Mouse (Mus musculus): ENCODE measurements around the gene Actb. TPM values are rescaled to one million over a fixed set of nuclear protein-coding genes. Genes with fewer than 3 reads are reported as not detected.

The Actb gene
- 12,646 and 13,929 TPM in 2 replicates for polyA plus RNA-seq (2015; fragmentation: Nextera tagmentation; extraction: Ambion mirVana)

GRCm38 (mm10) chr5:142906532-142907047 is at the start of gene Actb:
Gene Actb, minus strand, starts transcription at chr5:142906754.
- under 1% methylated on average over 41 of the region's 41 CpGs for WGBS
- Histone ChIP-seq H3K9ac (replicated peaks; ENCODE audit: low read length) (peak within 1 kb of the TSS; percentile 100), H3K9me3 (ENCODE audit: low read length) (no peaks in the 10 kb centered on the region), H3K27me3 (ENCODE audit: insufficient read depth, low read length) (no peaks in the 10 kb centered on the region), H3K4me3 (ENCODE audit: low read length) (peak within 1 kb of the TSS; percentile 100), H3K4me2 (replicated peaks; ENCODE audit: low read depth, low read length) (peak within 1 kb of the TSS; percentile 90), H3K4me1 (ENCODE audit: insufficient read depth, low read length) (peaks cover 55% of the 10 kb centered on the region), H3K27ac (ENCODE audit: low read length) (peak within 1 kb of the TSS; percentile 100), H3K36me3 (ENCODE audit: insufficient read depth, low read length) (peaks cover 38% of the 10 kb centered on the region)
- ATAC-seq (ENCODE audit: low FRiP score, low TSS enrichment) = peak; percentile 74

GRCm38 (mm10) chr5:142953641-142954040 is 47.1 kb upstream of the Actb start:
- 73% methylated on average over 3 of the region's 3 CpGs for WGBS
- H3K27me3 ChIP-seq (ENCODE audit: insufficient read depth, low read length) = no peaks in the 10 kb centered on the region
- no peak overlapping the region for H3K27ac ChIP-seq (ENCODE audit: low read length)
- H3K4me3 ChIP-seq (ENCODE audit: low read length) = no peak overlapping the region
- no peaks in the 10 kb centered on the region for H3K4me1 ChIP-seq (ENCODE audit: insufficient read depth, low read length)
- ATAC-seq (ENCODE audit: low FRiP score, low TSS enrichment) = no peak
- no peak overlapping the region for H3K9ac ChIP-seq (replicated peaks; ENCODE audit: low read length)
- no peaks in the 10 kb centered on the region for H3K9me3 ChIP-seq (ENCODE audit: low read length)
- H3K36me3 ChIP-seq (ENCODE audit: insufficient read depth, low read length) = no peaks in the 10 kb centered on the region
- no peak overlapping the region for H3K4me2 ChIP-seq (replicated peaks; ENCODE audit: low read depth, low read length)

GRCm38 (mm10) chr5:142950405-142950804 is 43.9 kb upstream of the Actb start:
- H3K27me3 ChIP-seq (ENCODE audit: insufficient read depth, low read length) = no peaks in the 10 kb centered on the region
- no peaks in the 10 kb centered on the region for H3K36me3 ChIP-seq (ENCODE audit: insufficient read depth, low read length)
- H3K9me3 ChIP-seq (ENCODE audit: low read length) = no peaks in the 10 kb centered on the region
- 84% methylated on average over 6 of the region's 6 CpGs for WGBS
- no peak for ATAC-seq (ENCODE audit: low FRiP score, low TSS enrichment)
- peaks cover 2% of the 10 kb centered on the region; the same call in 1 of the 2 replicates for H3K4me1 ChIP-seq (ENCODE audit: insufficient read depth, low read length)
- H3K4me2 ChIP-seq (replicated peaks; ENCODE audit: low read depth, low read length) = no peak overlapping the region
- no peak overlapping the region for H3K4me3 ChIP-seq (ENCODE audit: low read length)
- H3K27ac ChIP-seq (ENCODE audit: low read length) = no peak overlapping the region
- H3K9ac ChIP-seq (replicated peaks; ENCODE audit: low read length) = no peak overlapping the region

- H3K4me1 ChIP-seq (ENCODE audit: insufficient read depth, low read length) = peaks cover 6% of the 10 kb centered on the region; the same call in 1 of the 2 replicates
- no peak overlapping the region for H3K9ac ChIP-seq (replicated peaks; ENCODE audit: low read length)
- ATAC-seq (ENCODE audit: low FRiP score, low TSS enrichment) = no peak
- H3K36me3 ChIP-seq (ENCODE audit: insufficient read depth, low read length) = no peaks in the 10 kb centered on the region
- H3K4me3 ChIP-seq (ENCODE audit: low read length) = no peak overlapping the region
- H3K4me2 ChIP-seq (replicated peaks; ENCODE audit: low read depth, low read length) = no peak overlapping the region
- WGBS = 10% methylated on average over 6 of the region's 6 CpGs
- no peaks in the 10 kb centered on the region for H3K27me3 ChIP-seq (ENCODE audit: insufficient read depth, low read length)
- H3K9me3 ChIP-seq (ENCODE audit: low read length) = no peaks in the 10 kb centered on the region
- no peak overlapping the region for H3K27ac ChIP-seq (ENCODE audit: low read length)
Observed at GRCm38 (mm10) chr5:142949580-142949979, 43.0 kb upstream of the Actb start.

GRCm38 (mm10) chr5:142947460-142947859 is 40.9 kb upstream of the Actb start:
- ATAC-seq (ENCODE audit: low FRiP score, low TSS enrichment) = no peak
- 68% methylated on average over 7 of the region's 7 CpGs for WGBS
- Histone ChIP-seq H3K4me1 (ENCODE audit: insufficient read depth, low read length) (peaks cover 6% of the 10 kb centered on the region; the same call in 1 of the 2 replicates), H3K4me3 (ENCODE audit: low read length) (no peak overlapping the region), H3K9me3 (ENCODE audit: low read length) (no peaks in the 10 kb centered on the region), H3K4me2 (replicated peaks; ENCODE audit: low read depth, low read length) (no peak overlapping the region), H3K9ac (replicated peaks; ENCODE audit: low read length) (no peak overlapping the region), H3K36me3 (ENCODE audit: insufficient read depth, low read length) (no peaks in the 10 kb centered on the region), H3K27ac (ENCODE audit: low read length) (no peak overlapping the region), H3K27me3 (ENCODE audit: insufficient read depth, low read length) (no peaks in the 10 kb centered on the region)

GRCm38 (mm10) chr5:142944979-142945682 is 38.6 kb upstream of the Actb start:
- Histone ChIP-seq H3K27me3 (ENCODE audit: insufficient read depth, low read length) (no peaks in the 10 kb centered on the region), H3K4me2 (replicated peaks; ENCODE audit: low read depth, low read length) (no peak overlapping the region), H3K4me3 (ENCODE audit: low read length) (no peak overlapping the region), H3K36me3 (ENCODE audit: insufficient read depth, low read length) (no peaks in the 10 kb centered on the region), H3K4me1 (ENCODE audit: insufficient read depth, low read length) (peaks cover 6% of the 10 kb centered on the region; the same call in 1 of the 2 replicates), H3K27ac (ENCODE audit: low read length) (peak overlapping the region; percentile 50; the same call in 1 of the 2 replicates), H3K9me3 (ENCODE audit: low read length) (0 out of 2 replicates have a peak, but pooled peaks cover 5% of the 10 kb centered on the region), H3K9ac (replicated peaks; ENCODE audit: low read length) (no peak overlapping the region)
- 23% methylated on average over 7 of the region's 8 CpGs for WGBS
- peak; percentile 93 for ATAC-seq (ENCODE audit: low FRiP score, low TSS enrichment)

GRCm38 (mm10) chr5:142940393-142940792 is 33.8 kb upstream of the Actb start:
- no peaks in the 10 kb centered on the region for H3K36me3 ChIP-seq (ENCODE audit: insufficient read depth, low read length)
- H3K9me3 ChIP-seq (ENCODE audit: low read length) = 0 out of 2 replicates have a peak, but pooled peaks cover 5% of the 10 kb centered on the region
- no peak overlapping the region for H3K4me2 ChIP-seq (replicated peaks; ENCODE audit: low read depth, low read length)
- no peak overlapping the region for H3K4me3 ChIP-seq (ENCODE audit: low read length)
- no peak for ATAC-seq (ENCODE audit: low FRiP score, low TSS enrichment)
- no peak overlapping the region for H3K9ac ChIP-seq (replicated peaks; ENCODE audit: low read length)
- WGBS = 70% methylated on average over 2 of the region's 2 CpGs
- H3K27ac ChIP-seq (ENCODE audit: low read length) = no peak overlapping the region
- no peaks in the 10 kb centered on the region for H3K27me3 ChIP-seq (ENCODE audit: insufficient read depth, low read length)
- peaks cover 7% of the 10 kb centered on the region; the same call in 1 of the 2 replicates for H3K4me1 ChIP-seq (ENCODE audit: insufficient read depth, low read length)

GRCm38 (mm10) chr5:142937956-142938727 is 31.6 kb upstream of the Actb start:
- whole genome bisulfite sequencing = 35% methylated on average over 19 of the region's 19 CpGs
- Histone ChIP-seq H3K9ac (replicated peaks; ENCODE audit: low read length) (0 out of 2 replicates have a peak overlapping the region, but pooled peaks have one; percentile 22), H3K27ac (ENCODE audit: low read length) (no peak overlapping the region), H3K36me3 (ENCODE audit: insufficient read depth, low read length) (no peaks in the 10 kb centered on the region), H3K9me3 (ENCODE audit: low read length) (0 out of 2 replicates have a peak, but pooled peaks cover 5% of the 10 kb centered on the region), H3K4me1 (ENCODE audit: insufficient read depth, low read length) (0 out of 2 replicates have a peak, but pooled peaks cover 3% of the 10 kb centered on the region), H3K4me3 (ENCODE audit: low read length) (no peak overlapping the region), H3K27me3 (ENCODE audit: insufficient read depth, low read length) (no peaks in the 10 kb centered on the region), H3K4me2 (replicated peaks; ENCODE audit: low read depth, low read length) (0 out of 2 replicates have a peak overlapping the region, but pooled peaks have one; percentile 10)
- no peak for ATAC-seq (ENCODE audit: low FRiP score, low TSS enrichment)

GRCm38 (mm10) chr5:142936336-142936719 is 29.8 kb upstream of the Actb start:
- H3K9ac ChIP-seq (replicated peaks; ENCODE audit: low read length) = peak overlapping the region; percentile 54

More at GRCm38 (mm10) chr5:142936336-142936719, 29.8 kb upstream of the Actb start:
- 0 out of 2 replicates have a peak, but pooled peaks cover 3% of the 10 kb centered on the region for H3K4me1 ChIP-seq (ENCODE audit: insufficient read depth, low read length)
- 3% methylated on average over 17 of the region's 17 CpGs for WGBS
- H3K27me3 ChIP-seq (ENCODE audit: insufficient read depth, low read length) = no peaks in the 10 kb centered on the region
- ATAC-seq (ENCODE audit: low FRiP score, low TSS enrichment) = peak; percentile 58
- peak overlapping the region; percentile 31 for H3K4me3 ChIP-seq (ENCODE audit: low read length)
- peak overlapping the region; percentile 53 for H3K4me2 ChIP-seq (replicated peaks; ENCODE audit: low read depth, low read length)
- H3K27ac ChIP-seq (ENCODE audit: low read length) = no peak overlapping the region
- H3K36me3 ChIP-seq (ENCODE audit: insufficient read depth, low read length) = no peaks in the 10 kb centered on the region
- H3K9me3 ChIP-seq (ENCODE audit: low read length) = 0 out of 2 replicates have a peak, but pooled peaks cover 5% of the 10 kb centered on the region

Data from kidney, embryonic 16.5 days (tissue).